Mouse (Mus musculus) lung, postnatal 0 days (tissue): ENCODE results near the gene Pdgfa.

Experiments used
- CTCF ChIP-seq: IDR thresholded peaks from 2 replicates; pipeline ENCODE4 v1.5.1; 2016; ENCODE audit warnings: antibody characterized with exemption, mild to moderate bottlenecking
- EP300 ChIP-seq: IDR thresholded peaks from 2 replicates; pipeline ENCODE4 v1.6.1; 2016; ENCODE audit warnings: antibody characterized with exemption, mild to moderate bottlenecking, control low read depth

DNA sequence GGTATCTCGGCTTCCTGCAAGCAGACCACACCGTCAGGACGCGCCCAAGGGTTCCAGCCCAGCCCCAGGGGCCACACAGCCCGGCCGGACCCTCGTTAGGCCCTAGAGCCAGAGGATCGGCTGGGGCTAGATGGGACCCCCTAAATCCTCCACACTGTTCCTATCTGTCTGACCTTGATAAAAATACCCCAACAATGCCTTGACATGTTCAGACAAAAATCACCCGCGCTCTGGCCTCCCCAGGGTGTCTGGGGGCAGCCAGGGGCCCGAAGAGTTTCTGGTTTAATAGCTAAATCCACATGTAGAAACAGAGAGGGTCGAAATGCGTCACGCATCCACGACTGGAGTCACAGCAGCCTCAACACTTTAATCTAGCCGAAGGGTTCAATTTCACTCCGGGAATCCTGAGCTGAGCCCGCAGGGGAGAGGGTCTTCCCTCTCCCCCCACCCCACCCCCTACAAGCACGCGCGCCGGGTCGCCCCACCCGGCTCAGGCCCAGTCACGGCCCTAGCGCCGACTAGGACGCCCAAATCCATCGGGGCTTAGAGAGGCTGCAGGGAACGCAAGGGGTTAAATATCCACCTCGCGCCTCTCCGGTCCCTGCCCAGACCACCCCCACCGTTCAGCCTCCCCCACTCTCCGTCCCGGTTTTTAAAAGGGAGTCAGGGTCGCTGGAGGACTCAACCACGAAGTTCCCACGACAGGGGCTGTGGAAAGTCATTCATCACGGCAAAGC is 3.6 kb downstream of the Pdgfa start:
- TF ChIP-seq CTCF (no peak), EP300 (no peak)
